Mouse (Mus musculus) gastrocnemius, postnatal 14 days (tissue): ENCODE measurements around the gene B4galnt4. TPM values are rescaled to one million over a fixed set of nuclear protein-coding genes. Genes with fewer than 3 reads are reported as not detected.
"Not testable (repeated sequence)": the region's sequence is repeated elsewhere in the genome, so short reads cannot be mapped to it uniquely, and the experiment has no call there.

Experiments
- DNase-seq: peaks from one replicate; pipeline ENCODE4 v3.0.0; 2021; ENCODE audit warnings: mixed read lengths
- intact Hi-C: fragments of 180-260 bp; cut with DNase I; formaldehyde crosslinking; loops from one replicate; pipeline ENCODE4 v1.15.1; 2025; ENCODE audit warnings: low total_unique reads
- long read RNA-seq, 2 experiments: library from polyadenylated mRNA; stranded (forward); transcript quantifications; one replicate each; pipeline ENCODE4 v2.0.0; 2021
- total RNA-seq, 2 experiments: library from RNA; stranded (reverse); gene quantifications; 2 replicates each; pipeline ENCODE4 v1.2.3; 2021

The B4galnt4 gene
- total RNA-seq: under 1 TPM in 1 of 2 experiments, not detected in 1; 0.23 TPM
- long read RNA-seq, experiment 1: 0 reads
- long read RNA-seq, experiment 2: 0 reads

DNA sequence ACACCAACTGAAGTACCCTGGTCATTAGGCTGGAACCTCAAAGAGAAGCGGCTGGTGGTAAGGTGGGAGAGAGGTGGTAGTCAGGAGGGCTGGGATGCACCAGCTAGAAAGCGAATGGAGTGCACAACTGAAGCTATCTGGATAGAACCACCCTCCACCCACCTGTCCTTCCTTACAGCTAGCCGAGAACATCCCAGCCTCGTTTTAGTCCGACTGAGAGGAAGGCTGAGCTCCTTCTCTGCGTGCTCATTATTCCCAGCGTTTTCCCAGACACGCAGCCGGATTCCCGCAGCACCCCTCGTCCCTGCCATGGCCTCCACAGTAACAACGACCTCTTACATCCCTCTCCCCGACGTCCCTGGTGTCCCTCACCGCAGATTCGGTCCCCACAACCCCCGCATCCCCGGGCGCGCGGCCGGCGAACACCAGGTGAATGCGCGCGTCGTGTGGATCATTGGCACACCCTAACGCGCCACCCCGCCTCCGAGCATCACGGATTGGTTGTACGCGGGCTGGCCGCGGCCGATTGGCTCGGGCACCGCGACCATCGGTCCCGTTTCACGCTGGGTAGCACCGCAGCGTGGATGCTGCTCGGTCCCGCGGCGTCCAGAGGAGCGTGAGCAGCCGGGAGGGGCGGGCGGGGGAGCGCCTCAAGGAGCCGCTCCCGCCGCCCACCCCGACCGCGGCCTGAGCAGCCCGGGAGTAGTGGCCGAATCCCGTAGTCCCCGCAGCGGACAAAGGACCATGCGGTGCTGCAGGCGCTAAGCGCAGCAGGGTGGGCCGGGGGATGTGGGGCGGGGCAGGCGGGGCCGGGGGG is at the start of gene B4galnt4:
TSS of gene B4galnt4 (plus strand) at position 679 of the 817 bp plus-strand sequence.
- intact Hi-C loops: no loop called here
- DNase-seq: peak; percentile 60

GRCm38 (mm10) chr7:141011238-141011770 is 49.6 kb upstream of the B4galnt4 start:
- DNase-seq: no peak
- intact Hi-C loops: no loop called here

DNA sequence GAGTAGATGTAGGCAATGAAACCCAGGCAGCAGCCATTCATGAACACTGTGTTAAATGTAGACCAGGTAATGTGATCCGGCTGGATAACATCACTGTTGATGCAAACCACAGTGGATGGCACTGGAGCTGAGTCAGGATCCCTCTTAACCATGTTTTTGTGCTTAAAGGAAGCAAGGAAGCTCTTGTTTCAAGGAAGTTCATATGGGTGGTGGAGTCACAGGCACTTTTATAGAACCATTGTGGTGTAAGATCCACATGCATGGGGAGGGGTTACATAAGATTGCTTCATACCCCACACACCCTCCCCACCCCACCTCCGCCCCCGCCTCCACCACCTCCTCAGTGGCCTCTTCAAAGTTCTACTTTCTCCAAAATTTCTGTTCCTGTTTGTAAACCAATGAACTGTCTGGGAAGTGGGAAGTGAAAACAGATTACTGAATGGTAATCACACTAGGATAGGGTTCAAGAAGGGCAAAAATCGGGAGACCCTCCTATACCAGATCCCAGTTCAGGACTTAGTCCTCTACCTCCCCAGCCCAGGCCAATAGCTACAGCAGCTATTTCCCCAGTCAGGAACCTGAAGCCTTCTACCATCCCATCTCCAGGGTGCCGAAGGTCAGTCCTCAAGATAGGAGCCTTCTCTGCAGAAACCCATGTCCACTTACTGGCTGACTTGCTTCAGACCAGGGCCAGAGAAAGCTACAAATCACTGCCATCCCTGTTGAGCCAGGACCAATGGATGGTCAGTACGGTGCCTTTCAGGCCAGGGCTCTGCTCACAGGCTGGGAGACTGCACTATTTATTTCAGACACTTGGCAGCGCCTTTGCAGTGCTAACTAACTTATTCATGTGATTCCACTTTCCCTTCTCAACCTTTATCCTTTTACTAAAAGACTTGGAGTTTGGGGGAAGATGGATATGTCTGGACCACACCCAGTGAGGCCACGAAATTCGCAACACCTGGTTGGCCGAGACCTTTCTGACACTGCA is 43.9 kb upstream of the B4galnt4 start:
- no peak for DNase-seq
- intact Hi-C loops: no loop called here

- DNase-seq, intact Hi-C loops: not testable (repeated sequence)
Observed at GRCm38 (mm10) chr7:141017824-141018223, 43.1 kb upstream of the B4galnt4 start, which contains the start of gene Ifitm6. Gene Ifitm6, minus strand, starts transcription at chr7:141017924.

DNA sequence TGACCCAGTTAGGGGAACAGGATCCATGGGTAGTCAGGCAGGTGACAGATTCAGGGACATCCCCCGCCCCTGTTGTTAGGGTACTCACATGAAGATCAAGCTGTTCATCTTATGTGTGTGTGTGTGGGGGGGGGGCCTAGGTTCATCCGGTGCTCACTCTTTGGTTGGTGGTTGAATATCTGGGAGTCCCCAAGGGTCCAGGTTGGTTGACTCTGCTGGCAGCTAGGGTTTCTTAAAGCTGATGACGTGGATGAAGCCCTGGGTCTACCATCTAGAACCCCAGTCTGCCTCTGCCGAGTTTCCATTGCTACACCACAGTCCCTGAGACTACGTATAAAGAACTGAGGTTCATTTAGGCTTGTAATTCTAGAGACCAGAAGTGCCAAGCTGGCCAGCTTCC is 41.9 kb upstream of the B4galnt4 start:
- no peak for DNase-seq
- intact Hi-C loops: no loop called here

DNA sequence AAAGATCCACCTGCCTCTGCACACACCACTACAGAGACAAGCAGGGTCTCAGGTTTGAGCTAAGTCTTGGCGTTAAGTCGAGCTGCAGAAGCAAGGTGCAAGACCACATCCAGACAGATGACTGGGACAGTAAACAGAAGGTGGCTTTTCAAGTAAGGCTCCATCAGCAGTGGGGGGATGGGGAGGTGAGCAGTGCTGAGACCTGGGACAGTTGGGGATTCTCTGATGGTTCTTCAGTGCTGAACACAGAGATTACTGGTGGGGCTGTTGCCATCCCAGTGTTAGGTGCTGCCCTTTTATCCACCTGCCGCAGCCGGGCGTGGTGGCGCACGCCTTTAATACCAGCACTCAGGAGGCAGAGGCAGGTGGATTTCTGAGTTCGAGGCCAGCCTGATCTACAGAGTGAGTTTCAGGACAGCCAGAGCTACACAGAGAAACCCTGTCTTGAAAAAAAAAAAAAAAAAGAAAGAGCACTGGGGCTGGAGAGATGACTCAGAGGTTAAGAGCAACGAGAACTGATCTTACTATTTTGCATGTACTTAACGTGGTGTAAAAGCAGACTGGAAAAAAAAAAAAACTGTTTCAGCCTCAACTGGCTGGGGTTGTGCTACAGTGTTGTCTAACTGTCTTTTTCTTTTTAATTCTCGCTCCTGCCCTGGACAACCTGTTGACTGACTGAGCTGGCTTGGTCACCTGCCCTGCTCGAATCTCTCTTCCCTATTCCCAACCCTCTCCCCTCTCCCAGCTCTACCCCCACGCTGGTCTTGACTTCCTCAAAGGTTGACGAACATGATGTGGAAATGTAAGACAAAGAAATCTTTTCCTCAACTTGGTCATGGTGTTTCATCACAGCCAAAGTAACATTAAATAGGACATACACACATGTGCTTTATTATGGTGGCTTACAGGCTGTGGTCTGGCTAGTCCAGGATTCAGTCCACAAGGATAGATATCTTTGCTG is 39.1 kb upstream of the B4galnt4 start:
- intact Hi-C loops: no loop called here
- no peak for DNase-seq

DNA sequence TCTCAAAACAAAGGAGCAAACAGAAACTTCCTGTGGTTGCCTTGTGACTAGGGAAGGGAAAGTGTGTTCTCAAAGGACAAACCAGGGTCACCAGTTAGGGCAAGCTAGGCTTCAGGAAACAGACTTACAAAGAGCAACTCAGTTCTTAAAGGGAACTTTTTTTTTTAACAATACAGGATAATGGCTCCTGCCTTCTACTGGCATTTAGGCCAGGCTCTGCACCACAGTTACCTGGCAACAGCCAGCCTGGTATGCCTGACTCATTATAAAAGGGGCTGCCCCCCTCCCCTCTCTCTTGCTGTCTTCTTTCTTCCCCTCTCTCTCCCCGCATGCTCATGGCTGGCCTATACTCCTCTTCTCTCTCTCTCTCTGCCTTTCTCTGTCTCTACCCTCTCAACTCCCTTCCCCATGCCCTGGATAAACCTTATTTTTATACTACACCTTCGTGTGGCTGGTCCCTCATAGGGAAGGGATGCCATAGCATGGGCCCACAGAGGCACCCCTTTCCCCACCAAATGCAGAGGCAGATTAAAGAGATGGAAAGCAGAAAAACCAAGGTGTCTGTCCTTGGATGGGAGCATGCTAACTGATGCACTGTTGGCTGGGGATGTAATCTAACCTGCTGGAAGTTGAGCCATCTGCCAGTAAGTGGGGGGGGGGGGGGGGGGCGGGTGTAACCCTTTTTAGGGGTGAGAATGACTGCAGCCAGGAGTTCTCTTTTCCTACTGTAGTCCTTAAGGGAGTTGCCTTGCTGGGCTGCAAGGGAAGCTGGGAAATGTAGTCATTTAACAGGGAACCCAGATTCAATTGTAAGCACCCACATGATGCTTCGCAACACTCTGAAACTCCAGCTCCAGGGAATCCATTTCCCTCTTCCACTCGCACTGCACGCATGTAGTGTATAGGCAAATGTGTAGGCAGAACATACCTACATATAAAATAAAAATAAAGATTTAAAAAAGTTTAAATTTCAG is 35.8 kb upstream of the B4galnt4 start:
- no peak for DNase-seq

DNA sequence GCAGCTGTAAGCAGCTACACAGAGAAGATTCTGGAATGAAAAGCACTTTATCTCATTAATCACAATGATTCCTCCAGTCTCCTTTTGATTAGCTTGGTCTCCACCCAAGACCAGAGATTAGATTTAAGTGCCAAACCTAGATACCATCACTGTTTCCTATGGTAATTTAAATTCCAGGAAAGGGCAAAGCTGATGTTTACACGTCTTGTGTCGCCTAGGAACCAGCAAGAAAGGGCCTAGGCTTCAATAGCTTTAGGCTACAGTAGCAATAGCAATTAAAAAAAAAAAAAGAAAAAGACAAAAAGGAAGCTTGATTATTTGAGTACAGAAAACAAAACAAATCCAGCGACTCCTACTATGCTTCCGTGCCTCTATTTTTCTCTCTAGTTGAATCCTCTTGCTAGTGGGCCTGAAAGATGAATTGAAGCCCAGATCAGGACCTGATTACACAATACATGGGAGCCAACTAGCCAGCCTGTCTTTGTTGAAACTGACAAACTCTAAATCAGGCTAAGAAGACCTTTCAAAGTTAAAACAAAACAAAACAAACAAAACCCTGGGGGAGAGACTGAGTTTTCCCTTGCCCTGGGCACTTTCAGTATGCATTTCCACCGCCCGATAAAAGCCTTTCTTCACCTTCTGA is 34.7 kb upstream of the B4galnt4 start:
- intact Hi-C loops: no loop called here
- no peak for DNase-seq

More for the DNA sequence above, 35.8 kb upstream of the B4galnt4 start:
- intact Hi-C loops: no loop called here

DNA sequence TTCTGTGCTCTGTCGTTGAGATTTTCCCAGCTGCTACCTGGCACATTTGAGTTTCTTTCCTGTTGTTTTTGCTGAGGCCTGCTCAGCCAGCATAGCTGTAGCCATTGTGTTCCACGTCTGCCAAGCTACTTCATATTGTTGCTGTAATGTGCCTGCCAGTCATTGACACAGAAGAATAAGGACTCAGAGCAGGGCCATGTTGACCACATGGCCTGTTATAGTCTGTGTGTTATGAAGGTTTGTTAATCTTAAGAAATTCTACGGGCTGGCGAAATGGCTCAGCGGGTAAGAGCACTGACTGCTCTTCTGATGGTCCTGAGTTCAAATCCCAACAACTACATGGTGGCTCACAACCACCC is 34.2 kb upstream of the B4galnt4 start:
- intact Hi-C loops: no loop called here
- DNase-seq: no peak

GRCm38 (mm10) chr7:141028831-141029230 is 32.1 kb upstream of the B4galnt4 start, which contains the start of gene Gm17387:
Gene Gm17387, plus strand, starts transcription at chr7:141029131.
- intact Hi-C loops: no loop called here
- no peak for DNase-seq

DNA sequence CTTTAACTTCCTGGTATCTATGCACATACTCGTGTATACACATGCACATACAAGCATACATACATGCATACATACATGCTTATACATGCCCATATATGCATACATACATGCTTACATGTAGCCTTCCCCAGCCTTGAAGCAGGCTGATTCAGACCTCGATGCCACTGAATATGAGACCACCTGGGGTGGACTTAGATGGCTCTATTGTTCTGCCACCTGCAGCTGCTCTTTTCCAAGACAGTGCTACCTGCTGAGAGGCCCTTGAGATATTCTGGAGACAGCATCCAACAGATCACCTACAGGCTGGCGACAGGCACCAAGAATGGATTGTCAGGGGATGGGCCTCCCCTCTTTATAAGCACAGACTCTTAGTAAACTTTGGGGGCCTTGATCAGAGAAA is 30.5 kb upstream of the B4galnt4 start:
- intact Hi-C loops: no loop called here
- DNase-seq: no peak

DNA sequence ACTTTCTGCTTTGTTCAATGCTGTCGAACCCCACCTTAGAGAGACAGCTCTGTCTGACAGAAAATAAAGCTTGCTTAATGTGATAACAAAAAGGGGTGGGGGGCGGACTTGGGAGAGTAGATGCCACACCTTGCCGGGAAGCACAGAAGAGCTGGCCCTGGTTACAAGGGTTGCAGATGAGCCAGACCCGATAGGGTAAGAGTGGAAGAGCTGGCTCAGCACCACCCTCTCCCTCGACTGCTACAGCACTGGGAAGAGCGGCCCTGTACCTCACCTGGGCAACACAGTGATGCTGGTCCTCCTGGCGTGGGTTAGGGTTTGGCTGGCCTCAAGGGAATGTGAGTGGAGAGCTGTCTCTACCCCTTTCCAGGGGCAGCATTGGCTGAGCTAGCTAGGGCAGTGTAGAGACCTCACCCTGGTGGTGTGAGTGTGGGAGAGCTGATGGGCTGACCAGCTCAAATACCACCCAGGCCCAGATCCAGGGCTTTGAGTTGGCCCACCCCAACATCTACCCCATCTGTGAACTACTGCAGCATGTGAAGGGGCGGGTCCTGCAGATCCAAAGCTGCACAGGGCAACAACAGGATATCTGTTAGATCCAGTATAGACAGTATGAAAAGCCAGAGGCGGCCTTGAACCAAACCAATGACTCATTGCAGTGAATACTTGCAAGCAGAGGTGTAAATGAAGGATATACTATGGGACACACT is 28.3 kb upstream of the B4galnt4 start:
- intact Hi-C loops: no loop called here
- DNase-seq: no peak

GRCm38 (mm10) chr7:141036624-141037023 is 24.3 kb upstream of the B4galnt4 start:
- intact Hi-C loops, DNase-seq: not testable (repeated sequence)

DNA sequence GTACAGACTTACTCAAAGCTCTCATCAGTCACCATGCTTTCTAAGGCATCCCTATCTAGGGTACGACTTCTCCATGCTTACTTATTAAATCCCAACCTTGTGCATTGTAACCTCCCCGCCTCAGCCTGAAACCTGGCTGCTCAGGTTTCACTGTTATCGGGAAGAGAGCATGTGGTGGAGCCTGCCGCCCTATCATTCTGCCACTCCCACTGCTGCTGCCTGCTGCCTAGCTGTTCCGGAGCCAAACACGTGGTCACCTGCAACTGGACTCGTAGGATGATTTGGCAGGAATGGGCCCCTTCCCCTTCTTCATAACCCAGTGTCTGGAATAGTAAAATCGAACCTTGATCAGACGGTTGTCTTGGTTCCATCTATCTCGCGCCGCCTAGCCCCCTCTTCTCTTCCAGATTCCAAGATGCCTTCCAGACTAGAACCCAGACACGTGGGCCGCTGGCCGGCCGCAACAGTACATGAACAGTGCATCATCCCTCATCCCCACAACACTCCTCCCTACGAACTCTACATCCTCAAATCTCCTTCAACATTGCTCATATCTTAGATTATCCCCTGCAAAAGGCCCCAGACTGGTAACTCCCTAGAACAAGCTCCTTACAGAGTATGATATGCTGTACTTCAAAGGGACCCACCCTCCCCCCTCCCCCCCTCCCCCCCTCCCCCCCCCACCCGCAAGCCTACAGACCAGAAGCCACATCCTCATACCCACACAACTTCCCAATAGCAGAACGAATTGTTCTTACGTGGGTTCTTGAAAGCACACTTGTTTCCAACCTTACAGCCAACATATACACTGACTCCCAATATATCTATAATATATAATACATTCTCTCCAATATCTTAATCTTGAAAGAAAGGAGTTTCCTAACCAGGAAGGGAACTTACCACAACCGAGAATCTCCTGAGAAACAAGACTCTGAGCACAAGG is 22.5 kb upstream of the B4galnt4 start:
- no peak for DNase-seq
- intact Hi-C loops: no loop called here

GRCm38 (mm10) chr7:141039386-141040107 is 21.4 kb upstream of the B4galnt4 start:
- DNase-seq: no peak
- intact Hi-C loops: no loop called here
